Mouse (Mus musculus) small intestine, adult 2 months (tissue): Measurements from ENCODE around the gene Obox8.

Experiments used
- CTCF ChIP-seq: fragments of 200-500 bp; IDR thresholded peaks from 2 replicates; pipeline ENCODE4 v1.5.1; 2012; ENCODE audit warnings: low read depth, mild to moderate bottlenecking, control low read depth, inconsistent platforms, low read length, moderate library complexity, mixed read lengths; ENCODE audit not compliant: insufficient replicate concordance, insufficient read length; ENCODE audit errors: extremely low read depth
- POLR2A ChIP-seq: fragments of 200-500 bp; IDR thresholded peaks from 2 replicates; pipeline ENCODE4 v1.6.1; 2012; ENCODE audit warnings: low read depth, mild to moderate bottlenecking, control low read depth, inconsistent platforms, low read length, moderate library complexity

- no peak for TF ChIP-seq CTCF
- no peak for TF ChIP-seq POLR2A
Observed at GRCm38 (mm10) chr7:14333457-14333856, at the start of gene Obox8.
